Mouse (Mus musculus): ENCODE data around the gene Exoc4.

- TF ChIP-seq POLR2A (IDR thresholded peaks at IDR 0.05; ENCODE audit: low read depth, low read length) (no peak), USF1 (IDR thresholded peaks at IDR 0.05; ENCODE audit: low read depth, low read length) (no peak)
These were observed 751.8 kb downstream of the Exoc4 start for GRCm38 (mm10) chr6:34000644-34001043.
